Mouse (Mus musculus) CH12.LX (cell line): ENCODE results near the gene Nudt21.

Experiments
- CHD2 ChIP-seq: IDR thresholded peaks from 2 replicates; pipeline ENCODE4 v1.6.1; 2011; ENCODE audit warnings: low read length, improper control_type of control experiment
- CTCF ChIP-seq, 2 experiments: IDR thresholded peaks in 1 of 2; conservative IDR thresholded peaks in 1 of 2; 2 replicates each; pipeline ENCODE4 v1.5.1; 2011 to 2012; ENCODE audit warnings: low read depth in 2 of 2, low read length in 2 of 2, improper control_type of control experiment in 1 of 2, inconsistent platforms in 1 of 2, mild to moderate bottlenecking in 1 of 2, moderate library complexity in 1 of 2
- E2F4 ChIP-seq: IDR thresholded peaks from 2 replicates; pipeline ENCODE4 v1.6.1; 2011; ENCODE audit warnings: low read depth, low read length, improper control_type of control experiment; ENCODE audit not compliant: insufficient replicate concordance
- EP300 ChIP-seq: IDR thresholded peaks from 2 replicates; pipeline ENCODE4 v1.6.1; 2011; ENCODE audit warnings: low read length, improper control_type of control experiment
- GABPA ChIP-seq: IDR thresholded peaks from 2 replicates; pipeline ENCODE4 v1.6.1; 2012; ENCODE audit warnings: low read depth, low read length, improper control_type of control experiment, inconsistent platforms; ENCODE audit not compliant: insufficient replicate concordance
- KAT2A ChIP-seq: IDR thresholded peaks from 2 replicates; pipeline ENCODE4 v1.6.1; 2012; ENCODE audit warnings: low read length, improper control_type of control experiment, inconsistent platforms; ENCODE audit not compliant: insufficient replicate concordance
- MAX ChIP-seq: IDR thresholded peaks from 2 replicates; pipeline ENCODE4 v1.6.1; 2011; ENCODE audit warnings: low read length, improper control_type of control experiment
- POLR2A ChIP-seq: IDR thresholded peaks from 2 replicates; pipeline ENCODE4 v1.6.1; 2011; ENCODE audit warnings: low read depth, mild to moderate bottlenecking, improper control_type of control experiment, low read length
- UBTF ChIP-seq: IDR thresholded peaks from 2 replicates; pipeline ENCODE4 v1.6.1; 2012; ENCODE audit warnings: low read depth, mild to moderate bottlenecking, inconsistent platforms, low read length, improper control_type of control experiment, moderate library complexity
- USF1 ChIP-seq: IDR thresholded peaks from 2 replicates; pipeline ENCODE4 v1.6.1; 2014; ENCODE audit warnings: low read depth, mild to moderate bottlenecking, inconsistent platforms, low read length, improper control_type of control experiment

GRCm38 (mm10) chr8:94076461-94077192 is 39.8 kb upstream of the Nudt21 start:
- no peak for TF ChIP-seq CTCF (conservative IDR thresholded peaks at IDR 0.05 in 1 of 2, IDR thresholded peaks at IDR 0.05 in 1 of 2; ENCODE audit: low read depth in 2 of 2, low read length in 2 of 2)
- no peak for TF ChIP-seq UBTF
- TF ChIP-seq EP300: 0 out of 2 replicates have a peak, but pooled peaks have one; percentile 49
- no peak for TF ChIP-seq E2F4
- peak; percentile 83 for TF ChIP-seq USF1
- TF ChIP-seq KAT2A: no peak
- TF ChIP-seq CHD2: no peak
- TF ChIP-seq GABPA: peak; percentile 11; the same call in 1 of the 2 replicates
- TF ChIP-seq MAX: peak; percentile 87
- no peak for TF ChIP-seq POLR2A
